Mouse (Mus musculus) forelimb bud, embryonic 11.5 days (tissue): ENCODE measurements around the gene Gm20503.
A peak's percentile ranks its signal among the peaks of the same experiment; 100 is the strongest.

Experiments used
- DNase-seq: peaks from one replicate; pipeline ENCODE4 v3.0.0-alpha.2; 2012; ENCODE audit warnings: low read depth, low spot score

Gm20503 gene

GRCm38 (mm10) chr4:59007016-59007415 is 4.0 kb downstream of the Gm20503 start:
- DNase-seq: no peak

DNA sequence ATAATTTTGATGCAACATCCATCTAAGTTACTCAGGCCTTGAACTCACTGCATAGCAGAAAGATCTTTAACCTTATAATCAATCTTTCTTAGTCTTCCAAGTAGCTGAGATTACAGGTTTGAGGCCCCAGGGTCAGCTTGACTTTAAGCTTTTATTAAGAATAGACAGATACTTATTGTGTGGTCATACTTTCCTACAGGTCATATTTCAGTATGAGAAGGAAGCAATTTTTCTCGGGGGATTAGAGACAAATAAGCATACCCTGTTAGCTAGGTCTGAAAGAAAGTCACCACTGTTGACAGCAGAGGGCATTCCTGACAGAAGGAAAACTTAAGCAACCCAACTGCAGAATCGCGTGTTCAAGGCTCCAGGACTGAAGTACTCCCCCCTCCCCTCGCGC is 5.0 kb downstream of the Gm20503 start:
- DNase-seq: no peak

- no peak for DNase-seq
Measured at GRCm38 (mm10) chr4:59009186-59009585, 6.2 kb downstream of the Gm20503 start.

GRCm38 (mm10) chr4:59009696-59010095 is 6.7 kb downstream of the Gm20503 start:
- no peak for DNase-seq

DNA sequence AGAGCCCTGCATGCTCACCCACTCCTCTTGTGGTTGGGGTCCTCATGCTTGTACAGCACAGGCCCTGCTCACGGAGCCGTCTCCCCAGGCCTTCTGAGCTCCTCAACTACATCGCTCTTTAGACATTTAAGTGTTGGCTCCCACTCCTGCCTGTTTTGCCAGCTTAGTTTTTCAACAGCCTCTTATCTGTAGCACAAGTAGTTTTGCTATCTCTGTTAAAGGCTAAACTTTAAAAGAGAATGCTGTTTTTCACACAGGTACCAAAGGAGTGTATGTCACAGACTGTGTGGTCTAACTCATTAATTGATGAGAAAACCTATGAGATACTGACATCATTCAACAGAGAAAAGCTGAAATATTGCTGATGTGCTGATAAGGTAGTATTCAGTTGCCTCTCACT is 8.4 kb downstream of the Gm20503 start:
- no peak for DNase-seq

DNA sequence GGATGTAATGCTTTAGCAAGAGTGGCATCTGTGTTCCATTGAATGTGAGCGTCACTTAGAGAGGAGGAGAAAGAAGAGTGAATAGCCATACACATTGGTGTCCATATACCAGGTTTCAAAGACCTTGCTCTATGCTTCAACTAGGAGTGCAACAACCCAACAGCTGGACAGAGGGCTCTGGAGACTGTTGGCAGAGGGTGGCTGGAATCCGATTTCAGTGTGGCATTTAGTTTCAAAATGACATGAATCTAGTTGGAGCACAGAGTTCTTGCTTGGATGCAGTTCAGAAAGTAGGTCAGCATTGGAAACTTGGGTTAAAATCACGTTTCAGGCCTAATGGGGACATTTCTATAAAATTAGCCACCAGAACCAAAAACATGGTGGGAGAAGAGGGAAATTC is 12.2 kb downstream of the Gm20503 start:
- DNase-seq: no peak

- DNase-seq: no peak
Measured at GRCm38 (mm10) chr4:59016922-59017321, 13.9 kb downstream of the Gm20503 start.

DNA sequence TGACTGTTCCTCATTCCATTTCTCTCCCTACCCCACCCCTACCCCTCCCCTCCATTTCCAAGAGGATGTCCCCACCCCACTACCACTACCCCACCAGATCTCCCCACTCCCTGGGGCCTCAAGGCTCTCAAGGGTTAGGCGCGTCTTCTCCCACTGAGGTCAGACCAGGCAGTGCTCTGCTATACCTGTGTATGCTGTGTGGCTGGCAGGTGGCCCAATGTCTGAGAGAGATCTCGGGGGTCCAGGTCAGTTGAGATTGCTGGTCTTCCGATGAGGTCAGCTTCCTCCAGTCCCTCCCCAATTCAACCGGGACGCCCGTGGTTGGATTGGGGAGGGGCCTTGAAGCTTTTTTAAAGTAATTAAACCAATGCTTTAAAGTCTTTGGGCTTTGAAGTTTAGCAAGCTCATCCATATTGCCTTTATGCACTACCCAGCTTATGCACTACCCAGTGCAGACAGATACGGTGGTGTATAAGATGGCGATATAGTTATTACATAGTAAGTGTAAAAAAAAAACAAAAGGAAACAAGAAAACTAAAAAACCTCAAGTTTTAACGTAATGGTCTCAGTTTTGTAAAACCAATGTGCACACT is 31.4 kb downstream of the Gm20503 start:
- DNase-seq: no peak

DNA sequence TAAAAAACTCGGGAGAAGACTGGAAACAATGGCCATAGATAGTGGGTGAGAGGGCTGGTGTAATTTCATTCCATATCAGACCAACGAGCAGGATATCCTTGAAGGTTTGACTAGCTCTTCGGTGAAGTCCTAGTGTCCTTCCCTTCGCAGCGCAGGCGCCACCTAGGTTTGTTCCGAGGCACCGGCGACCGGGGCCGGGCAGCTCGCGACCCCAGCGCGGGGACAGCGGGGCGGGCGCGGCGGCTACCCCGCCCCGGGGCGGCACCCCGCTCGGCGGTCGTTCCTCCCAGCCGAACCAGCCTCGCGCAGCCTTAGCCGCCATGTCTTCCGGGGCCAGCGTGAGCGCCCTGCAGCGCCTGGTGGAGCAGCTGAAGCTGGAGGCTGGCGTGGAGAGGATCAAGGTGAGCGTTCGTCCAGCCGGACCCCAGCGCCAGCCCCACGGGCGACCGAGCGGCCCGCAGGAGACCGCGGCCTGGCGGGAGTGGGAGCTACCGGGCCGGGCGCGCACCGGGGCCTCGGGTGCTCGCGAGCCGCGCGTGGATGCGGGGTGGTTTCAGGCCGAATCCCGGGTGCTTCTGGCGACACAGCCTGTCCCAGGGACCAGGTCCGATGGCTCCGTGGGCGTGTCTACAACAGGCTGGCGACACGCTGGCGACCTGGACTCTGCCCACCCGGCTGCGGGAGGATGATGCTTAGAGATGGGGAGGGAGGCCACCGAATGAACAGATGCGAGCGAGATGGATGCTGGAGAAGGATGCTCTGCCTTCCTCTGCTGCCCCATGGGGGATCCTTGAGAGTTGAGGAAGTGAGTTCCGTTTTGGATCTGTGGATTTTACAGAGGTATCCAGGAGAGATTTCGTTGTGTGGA is 32.1 kb downstream of the Gm20503 start, which contains the start of gene Gng10:
TSS of gene Gng10 (plus strand) at position 171 of the 868 bp plus-strand sequence.
- DNase-seq: peak; percentile 25

- DNase-seq: no peak
Measured at GRCm38 (mm10) chr4:59035786-59036350, 32.9 kb downstream of the Gm20503 start.

DNA sequence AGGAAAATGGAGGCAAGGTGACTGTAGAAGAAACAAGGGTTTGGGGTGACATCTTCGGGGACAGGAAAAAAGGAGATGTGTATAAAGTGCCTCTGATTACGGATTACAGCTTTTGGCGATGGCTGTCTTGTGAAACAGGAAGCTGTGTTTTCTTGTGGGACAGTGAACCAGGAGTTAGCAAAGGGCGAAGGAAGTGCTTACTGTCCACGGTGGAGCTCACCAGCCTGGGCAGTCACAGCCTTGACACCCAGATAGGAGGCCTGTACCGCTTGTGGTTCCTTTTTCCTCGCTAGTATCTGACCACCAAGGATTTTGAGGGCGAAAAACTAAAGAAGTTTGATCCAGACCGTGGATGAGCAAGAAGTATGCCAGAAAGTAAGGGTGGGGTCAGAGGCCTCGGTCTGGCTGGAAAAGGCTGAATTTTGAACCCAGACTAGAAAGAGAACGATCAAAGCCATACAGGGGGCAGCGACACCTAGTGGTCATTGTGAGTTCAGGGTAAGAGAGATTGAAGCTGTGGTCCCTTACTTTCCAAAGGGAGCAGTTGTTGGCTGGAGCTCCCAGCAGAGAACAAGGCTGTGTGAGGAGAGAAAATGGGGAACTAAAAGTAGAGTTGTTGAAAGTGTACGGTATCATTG is 33.6 kb downstream of the Gm20503 start:
- peak; percentile 85 for DNase-seq

- no peak for DNase-seq
Measured at GRCm38 (mm10) chr4:59037525-59037924, 34.5 kb downstream of the Gm20503 start.

DNA sequence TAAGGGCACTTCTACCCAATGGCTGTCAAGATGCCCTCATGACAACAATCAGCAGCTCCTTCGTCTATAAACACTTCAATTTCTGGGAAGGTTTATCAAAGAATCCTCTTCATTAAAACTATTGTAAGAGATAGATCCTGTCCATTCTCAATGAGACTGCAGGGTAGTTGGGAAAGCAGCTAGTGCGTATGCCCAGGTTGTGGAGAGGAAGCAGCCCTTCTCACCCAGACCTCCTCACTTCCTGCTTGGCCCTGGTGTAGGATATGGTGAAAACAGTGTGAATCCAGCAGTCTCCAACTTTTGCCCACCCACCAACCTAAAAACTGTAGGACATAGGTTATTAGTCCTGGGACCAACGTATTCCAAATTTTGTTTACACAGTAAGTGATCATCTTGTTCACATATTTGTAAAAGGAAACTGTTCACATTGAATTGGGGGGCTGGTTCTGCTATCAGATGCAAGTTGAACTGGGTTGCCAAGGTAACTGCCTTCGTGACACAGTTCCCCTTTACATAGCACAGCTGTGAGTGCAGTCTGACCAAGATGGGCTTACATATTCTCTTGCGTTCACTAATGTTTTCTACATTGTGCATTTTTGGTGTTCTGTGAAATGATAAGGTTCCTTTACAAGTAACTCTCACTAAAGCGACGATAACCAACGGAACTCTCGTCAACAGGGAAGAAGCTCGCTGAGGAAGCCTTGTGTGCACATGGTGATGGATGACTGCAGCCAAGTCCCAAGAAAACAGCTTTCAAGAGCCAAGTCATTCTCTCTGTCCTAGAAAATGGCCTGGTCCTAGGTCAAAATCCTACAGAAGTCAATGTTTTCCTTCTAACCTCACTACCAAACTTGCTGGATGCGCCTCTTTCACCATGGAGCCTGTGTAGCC is 37.6 kb downstream of the Gm20503 start:
- DNase-seq: no peak

DNA sequence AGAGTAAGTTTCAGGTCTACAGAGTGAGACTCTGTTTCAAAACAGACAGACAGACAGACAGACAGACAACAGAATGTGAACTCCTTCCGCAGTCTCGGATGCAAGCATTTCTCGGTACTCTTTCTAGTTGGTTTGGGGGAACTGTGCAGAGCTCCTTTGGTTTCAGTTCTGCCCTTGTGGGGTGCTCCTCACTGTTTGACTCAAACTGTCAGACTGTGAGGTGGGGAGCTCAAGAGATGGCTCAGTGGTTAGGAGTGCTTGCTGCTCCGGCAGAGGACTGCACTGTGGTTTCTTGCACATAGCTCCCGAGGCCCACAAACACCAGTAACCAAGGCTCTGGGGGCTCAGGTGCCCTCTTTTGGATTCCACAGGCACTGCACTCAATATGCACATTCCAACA is 40.1 kb downstream of the Gm20503 start:
- DNase-seq: no peak

DNA sequence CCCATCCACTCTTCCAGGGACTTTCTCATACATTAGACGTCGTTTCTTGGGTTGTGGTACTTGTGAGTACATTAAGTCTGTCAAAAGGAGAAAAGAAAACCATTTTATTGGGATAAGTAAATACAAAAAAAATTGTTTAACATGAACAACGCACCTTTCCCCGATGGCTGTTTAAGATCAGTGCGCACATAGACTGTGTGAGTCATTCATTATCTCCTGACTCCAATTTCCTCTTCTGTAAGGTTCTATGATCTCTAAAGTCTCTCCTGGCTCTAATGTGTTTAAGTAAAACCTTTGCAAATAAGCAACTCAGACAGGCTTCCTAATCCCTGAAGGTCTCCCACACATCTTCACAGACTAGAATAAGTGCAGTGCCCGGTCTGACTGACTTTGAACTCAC is 40.9 kb downstream of the Gm20503 start:
- no peak for DNase-seq

DNA sequence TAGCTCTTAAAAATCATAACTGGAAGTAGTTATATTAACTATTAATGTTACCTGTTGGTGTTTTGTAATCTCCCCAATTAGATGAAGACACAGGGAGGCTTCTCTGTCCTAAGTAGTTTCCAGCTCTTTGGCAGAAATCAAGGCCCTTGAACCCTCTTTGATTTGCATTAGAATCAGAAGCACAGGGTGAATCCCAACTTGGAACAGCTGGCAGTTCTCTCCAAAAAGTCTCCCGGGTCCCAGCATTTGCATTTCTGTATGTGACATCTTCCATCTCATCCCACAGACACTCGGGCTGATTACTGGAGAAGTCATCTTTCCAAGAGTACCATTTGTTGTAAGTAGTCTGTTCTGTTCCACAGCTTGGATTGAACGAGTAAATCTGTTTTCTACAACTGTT is 44.2 kb downstream of the Gm20503 start:
- DNase-seq: no peak

DNA sequence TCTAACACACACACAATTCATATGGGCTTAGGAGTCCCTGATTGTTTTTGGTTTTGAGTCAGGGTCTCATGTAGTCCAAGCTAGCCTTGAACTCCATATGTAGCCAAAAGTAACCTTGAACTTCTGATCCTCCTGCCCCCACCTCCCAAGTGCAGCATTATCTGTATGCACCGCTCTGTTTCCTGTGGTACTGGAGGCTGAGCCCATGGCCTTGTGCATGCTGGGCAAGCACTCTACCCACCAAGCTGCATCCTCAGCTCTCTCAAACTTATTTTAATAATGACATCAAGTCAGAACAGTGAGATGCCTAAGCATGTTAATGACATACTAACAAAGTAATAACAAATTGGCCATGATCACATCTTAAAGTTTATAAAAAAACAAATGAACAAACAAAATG is 48.1 kb downstream of the Gm20503 start:
- DNase-seq: no peak

DNA sequence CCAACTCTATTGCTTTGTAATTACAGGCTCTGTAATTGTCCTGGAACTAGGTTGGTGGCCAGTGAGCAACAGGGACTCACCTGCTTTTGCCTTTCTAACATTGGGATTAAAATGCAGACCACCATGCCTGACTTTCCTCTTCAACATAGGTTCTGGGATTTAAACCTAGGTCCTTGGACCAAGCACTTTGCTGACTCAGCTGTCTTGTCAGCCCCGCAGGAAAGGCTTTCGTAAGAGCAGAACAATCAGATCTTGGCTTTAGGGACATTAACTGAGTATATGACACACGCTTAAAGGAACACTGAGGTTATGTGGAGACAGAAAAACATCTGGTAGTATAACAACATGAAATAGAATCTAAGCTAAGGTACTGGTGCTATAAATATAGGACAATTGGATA is 54.9 kb downstream of the Gm20503 start:
- DNase-seq: no peak

DNA sequence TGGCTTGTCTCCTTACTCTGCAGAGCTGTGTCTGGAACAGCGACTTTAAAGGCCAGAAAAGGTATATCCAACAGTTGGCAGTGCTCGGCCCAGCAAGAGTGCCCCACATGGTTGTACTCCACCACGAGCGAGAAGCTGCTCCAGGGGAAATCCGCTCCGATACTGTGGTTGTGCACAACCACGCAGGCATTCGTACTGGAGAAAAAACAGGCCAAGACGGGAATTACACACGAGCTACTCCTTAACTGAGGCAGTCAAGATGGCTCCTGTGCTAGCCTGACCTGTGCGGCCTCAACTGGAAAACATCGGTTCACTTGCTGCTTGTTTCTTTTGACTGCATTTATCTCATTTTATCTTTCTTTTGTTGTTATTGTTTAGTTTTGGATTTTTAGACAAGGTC is 59.5 kb downstream of the Gm20503 start:
- DNase-seq: no peak

GRCm38 (mm10) chr4:59069276-59069675 is 66.3 kb downstream of the Gm20503 start:
- DNase-seq: no peak

- no peak for DNase-seq
Measured at GRCm38 (mm10) chr4:59083430-59083829, 80.4 kb downstream of the Gm20503 start.
